Mouse (Mus musculus) cerebellum, postnatal 4 days (tissue): ENCODE data around the gene Mgat5.
A peak's percentile ranks its signal among the peaks of the same experiment; 100 is the strongest.

Experiments used
- DNase-seq, 2 experiments: peaks; one replicate each; pipeline ENCODE4 v3.0.0; 2022; ENCODE audit warnings: low spot score in 2 of 2, mixed read lengths in 1 of 2

Gene Mgat5

GRCm38 (mm10) chr1:127496737-127497543, 292.1 kb downstream of the Mgat5 start:
- peak in 1 of 2 experiments; percentile 53 for DNase-seq

- DNase-seq: no peak
Observed at GRCm38 (mm10) chr1:127498746-127499145, 293.9 kb downstream of the Mgat5 start.

- DNase-seq: peak; percentile 89 to 91
Observed at GRCm38 (mm10) chr1:127500219-127500618, 295.4 kb downstream of the Mgat5 start.

- peak in 1 of 2 experiments; percentile 11 for DNase-seq
Observed at GRCm38 (mm10) chr1:127500701-127501100, 295.9 kb downstream of the Mgat5 start.

GRCm38 (mm10) chr1:127507042-127507650, 302.3 kb downstream of the Mgat5 start:
- no peak for DNase-seq

- DNase-seq: no peak
Observed at GRCm38 (mm10) chr1:127508067-127508739, 303.4 kb downstream of the Mgat5 start.

GRCm38 (mm10) chr1:127508921-127509320, 304.1 kb downstream of the Mgat5 start:
- DNase-seq: no peak

GRCm38 (mm10) chr1:127511362-127511761, 306.5 kb downstream of the Mgat5 start:
- DNase-seq: no peak

- no peak for DNase-seq
Observed at GRCm38 (mm10) chr1:127512709-127513108, 307.9 kb downstream of the Mgat5 start.

GRCm38 (mm10) chr1:127513140-127513539, 308.3 kb downstream of the Mgat5 start:
- DNase-seq: no peak

- no peak for DNase-seq
Observed at GRCm38 (mm10) chr1:127513664-127514063, 308.8 kb downstream of the Mgat5 start.

- DNase-seq: no peak
Observed at GRCm38 (mm10) chr1:127514479-127514878, 309.7 kb downstream of the Mgat5 start.

- no peak for DNase-seq
Observed at GRCm38 (mm10) chr1:127514888-127515287, 310.1 kb downstream of the Mgat5 start.

GRCm38 (mm10) chr1:127523364-127523763, 318.5 kb downstream of the Mgat5 start:
- DNase-seq: no peak

GRCm38 (mm10) chr1:127530849-127531580, 326.2 kb downstream of the Mgat5 start:
- peak in 1 of 2 experiments; percentile 32 for DNase-seq

GRCm38 (mm10) chr1:127531723-127532122, 326.9 kb downstream of the Mgat5 start:
- DNase-seq: no peak

GRCm38 (mm10) chr1:127536448-127536847, 331.6 kb downstream of the Mgat5 start:
- no peak for DNase-seq

GRCm38 (mm10) chr1:127537204-127538038, 332.6 kb downstream of the Mgat5 start:
- peak in 1 of 2 experiments; percentile 11 for DNase-seq
